Mouse (Mus musculus): ENCODE measurements at regions not wholly inside any gene's neighbourhood (a gene's known extent, or its start where the extent isn't known, plus 50 kb on each side); places are given as distances from the start of the nearest gene placed in this dataset.

DNA sequence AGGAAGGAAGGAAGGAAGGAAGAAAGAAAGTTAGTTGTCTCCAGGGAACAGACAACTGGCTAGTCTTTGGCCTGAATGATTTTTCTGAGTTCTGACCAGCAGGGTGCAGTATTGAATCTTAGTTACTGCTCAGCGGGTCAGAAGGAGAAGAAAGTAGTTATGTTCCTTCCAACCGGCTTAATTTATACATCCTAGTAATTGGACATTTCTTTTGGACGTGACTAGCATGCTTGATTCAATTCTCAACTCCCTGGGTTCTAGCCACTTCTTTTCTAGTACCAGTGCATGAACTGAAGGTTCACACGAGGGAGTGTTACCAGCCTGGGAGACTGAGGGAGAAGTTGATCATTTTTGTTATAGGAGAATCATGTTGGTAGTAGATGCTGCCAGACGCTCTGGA, 269.1 kb upstream of the 4930452B06Rik start:
- DNase-seq: peak; percentile 13

All from cerebellum, adult 8-10 months (tissue).